Mouse (Mus musculus): ENCODE results near the gene Stx18. TPM values are rescaled to one million over a fixed set of nuclear protein-coding genes. Genes with fewer than 3 reads are reported as not detected.

Gene Stx18
- total RNA-seq, 2 experiments from 2014 or later: 2.9 to 6.0 TPM

DNA sequence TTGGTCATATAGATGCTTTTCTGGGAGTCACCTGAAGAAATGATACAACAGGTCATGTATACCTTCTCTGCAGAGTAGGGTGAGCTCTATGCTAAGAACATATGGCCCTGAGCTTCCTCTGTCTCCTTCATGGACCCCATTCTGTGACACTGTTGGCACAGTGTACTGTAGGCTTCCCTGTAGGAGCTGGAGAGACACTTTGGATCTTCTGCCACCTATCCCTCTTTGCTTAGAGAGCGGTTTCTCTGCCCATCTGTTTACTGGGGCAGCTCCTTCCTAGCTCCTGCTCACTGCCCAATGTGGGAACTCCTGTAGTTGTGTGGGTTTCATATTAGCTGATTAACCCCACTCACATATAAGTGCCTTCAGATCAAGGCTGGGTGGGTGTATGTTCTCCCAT lies 28.1 kb downstream of the Stx18 start:
- no peak for ATAC-seq (replicated peaks; ENCODE audit: low FRiP score, poor library complexity, severe bottlenecking)

DNA sequence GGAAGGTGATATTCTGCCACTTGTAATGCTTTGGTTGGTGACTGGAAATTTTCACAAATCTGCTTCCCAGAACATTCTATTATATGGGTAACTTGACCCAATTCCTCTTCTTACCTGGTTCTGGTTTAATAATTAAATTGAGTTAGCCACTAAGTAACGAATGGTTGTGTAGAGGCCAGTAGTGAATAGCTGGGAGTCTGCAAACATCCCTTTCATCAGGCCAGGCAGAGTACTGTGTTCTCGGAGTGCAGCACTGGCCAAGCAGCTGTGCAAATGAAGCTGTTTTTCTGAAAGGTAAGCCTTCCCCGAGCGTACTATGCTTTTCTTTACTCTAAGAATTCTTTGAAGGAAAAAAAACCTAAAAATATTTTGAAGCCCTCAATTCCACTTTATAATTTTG lies 37.8 kb downstream of the Stx18 start:
- no peak for ATAC-seq (replicated peaks; ENCODE audit: low FRiP score, poor library complexity, severe bottlenecking)

- ATAC-seq (replicated peaks; ENCODE audit: low FRiP score, poor library complexity, severe bottlenecking): no peak
These were observed 40.0 kb downstream of the Stx18 start for GRCm38 (mm10) chr5:38078575-38078974.

DNA sequence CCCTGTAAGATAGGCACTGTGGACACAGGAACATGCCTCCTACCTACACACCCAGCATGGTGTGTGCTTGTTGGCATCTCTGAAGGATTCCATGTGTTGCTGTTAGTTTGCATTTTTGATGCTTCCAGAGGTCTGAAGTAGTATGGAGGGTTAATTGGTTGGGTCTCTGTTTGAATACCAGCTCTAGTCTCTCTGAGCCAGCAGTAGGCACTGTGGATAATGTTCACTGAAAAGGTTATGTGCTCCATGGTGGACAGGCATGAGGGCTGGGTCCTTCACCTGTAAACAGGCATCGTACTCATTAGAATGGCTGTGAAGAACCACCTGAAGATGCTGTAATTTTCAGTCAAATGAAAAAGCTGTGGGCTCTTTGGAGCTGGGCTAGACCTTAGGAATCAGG lies 41.9 kb downstream of the Stx18 start:
- ATAC-seq (replicated peaks; ENCODE audit: low FRiP score, poor library complexity, severe bottlenecking): no peak

DNA sequence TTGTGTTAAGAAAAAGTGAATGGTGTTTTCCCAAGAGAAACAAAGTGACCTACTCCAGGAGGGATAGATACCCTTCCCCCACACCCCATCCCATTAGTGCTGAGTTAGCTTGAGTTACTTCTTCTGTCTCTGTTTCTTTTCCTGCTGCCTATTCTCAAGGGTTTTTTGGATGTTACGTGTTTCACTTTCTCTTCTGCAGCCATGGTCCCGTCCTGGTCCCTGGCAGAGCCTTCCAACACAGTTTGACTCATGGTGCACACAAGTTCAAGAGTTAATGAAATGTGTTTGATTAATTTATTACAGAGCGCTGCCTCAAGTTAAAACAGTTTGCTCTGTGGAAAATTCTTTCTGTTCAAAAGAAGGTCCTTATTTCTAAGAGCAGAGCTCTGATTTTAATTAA lies 44.0 kb downstream of the Stx18 start:
- ATAC-seq (replicated peaks; ENCODE audit: low FRiP score, poor library complexity, severe bottlenecking): no peak

DNA sequence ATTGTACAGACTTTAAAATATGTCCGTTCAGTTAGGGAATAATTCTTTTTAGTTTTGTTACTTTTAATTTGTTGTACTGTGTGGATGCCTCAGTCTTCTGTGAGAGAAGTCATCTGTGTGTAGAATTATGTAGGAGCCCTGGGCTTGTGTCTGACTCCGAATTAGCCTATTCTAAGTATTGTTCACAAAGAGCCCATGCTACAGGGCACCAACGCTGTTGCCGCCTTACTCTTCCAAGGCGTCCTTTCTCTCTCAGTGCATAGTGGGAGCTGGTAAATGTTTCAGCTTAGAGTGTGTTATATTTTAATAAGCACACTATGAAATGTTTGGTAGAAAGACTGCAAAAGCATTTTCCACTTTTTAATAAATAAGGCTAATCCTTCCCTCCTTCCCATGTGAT lies 44.8 kb downstream of the Stx18 start:
- no peak for ATAC-seq (replicated peaks; ENCODE audit: low FRiP score, poor library complexity, severe bottlenecking)

- ATAC-seq (replicated peaks; ENCODE audit: low FRiP score, poor library complexity, severe bottlenecking): no peak
These were observed 46.1 kb downstream of the Stx18 start for GRCm38 (mm10) chr5:38084616-38085015.

DNA sequence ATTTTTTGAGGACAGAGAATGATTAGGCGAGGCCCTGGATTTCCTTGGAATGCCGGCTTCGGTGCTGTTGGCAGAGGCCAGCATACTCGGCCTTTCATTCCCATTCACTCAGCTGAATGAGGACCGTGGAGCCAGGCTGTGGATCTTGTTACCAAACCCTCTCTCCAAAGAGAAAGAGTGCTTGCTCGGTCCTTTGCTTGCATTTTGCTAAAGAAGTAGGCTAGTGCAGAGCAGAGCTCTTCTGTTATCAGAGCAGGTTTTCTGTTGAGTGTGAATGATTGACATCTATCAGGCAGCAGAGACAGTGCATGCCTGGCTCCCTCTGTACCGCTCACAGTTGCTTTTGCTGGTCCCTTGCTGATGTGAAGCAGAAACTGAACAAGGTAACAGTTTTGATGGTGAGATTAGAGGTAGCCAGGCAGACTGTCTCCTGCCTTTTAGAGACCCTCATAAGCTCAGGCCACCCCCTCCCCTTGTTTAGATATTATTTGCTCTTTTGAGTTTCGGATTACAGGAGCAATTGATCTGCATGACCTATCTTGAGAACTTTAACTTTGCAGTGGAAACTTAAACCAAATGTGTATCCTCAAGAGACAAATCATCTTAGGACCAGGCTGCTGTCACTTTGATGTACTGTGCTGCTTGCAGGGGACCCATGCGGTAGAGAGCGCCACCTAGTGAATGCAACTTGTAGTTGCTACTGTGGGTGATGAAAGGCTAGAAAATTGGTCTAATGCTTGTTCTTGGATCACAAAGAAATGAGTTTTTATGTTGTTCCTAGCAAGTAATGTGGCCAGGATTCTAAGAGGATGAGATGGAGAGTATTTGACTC lies 47.2 kb downstream of the Stx18 start:
- ATAC-seq (replicated peaks; ENCODE audit: low FRiP score, poor library complexity, severe bottlenecking): no peak

DNA sequence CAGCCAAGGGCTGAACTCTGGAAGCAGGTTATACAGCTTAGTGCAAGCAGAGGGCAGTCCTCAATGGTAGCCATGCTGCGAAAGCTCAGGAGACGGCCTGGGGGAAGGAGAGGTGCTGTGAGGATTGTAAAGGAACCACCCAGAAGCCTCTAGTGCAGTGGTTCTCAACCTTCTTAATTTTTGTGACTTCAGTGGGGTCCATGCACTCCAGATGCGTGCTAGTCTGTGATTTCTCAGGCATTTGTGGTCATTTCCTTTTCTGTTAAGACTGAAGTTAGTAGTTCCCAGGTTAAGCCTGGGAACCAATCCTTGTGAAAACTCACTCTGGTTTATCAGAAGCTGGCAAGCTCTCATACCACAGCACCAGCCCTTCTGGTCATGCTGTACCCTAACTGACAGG lies 51.6 kb downstream of the Stx18 start:
- no peak for ATAC-seq (replicated peaks; ENCODE audit: low FRiP score, poor library complexity, severe bottlenecking)

DNA sequence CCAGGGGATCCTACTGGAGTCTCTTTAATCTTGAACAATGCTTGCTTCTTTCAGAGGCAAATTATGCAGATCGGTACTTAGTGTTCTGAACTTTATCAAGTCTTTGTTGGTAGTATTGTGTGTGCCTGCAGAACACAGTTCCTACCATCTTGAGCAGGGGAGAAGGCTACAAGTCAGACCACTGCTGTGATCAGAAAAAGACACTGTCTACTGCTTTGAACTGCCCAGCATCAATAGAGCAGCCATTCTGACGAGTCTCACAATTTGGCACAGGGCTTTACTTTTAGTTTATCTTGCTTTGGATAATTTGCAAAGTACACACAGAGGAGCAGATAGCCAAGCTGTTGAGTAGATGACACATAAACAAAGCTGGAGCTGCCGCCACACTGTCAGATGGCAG lies 52.0 kb downstream of the Stx18 start:
- ATAC-seq (replicated peaks; ENCODE audit: low FRiP score, poor library complexity, severe bottlenecking): no peak

GRCm38 (mm10) chr5:38091046-38091965 lies 52.8 kb downstream of the Stx18 start:
- 0 out of 2 replicates have a peak, but pooled peaks have one; percentile 76 for ATAC-seq (replicated peaks; ENCODE audit: low FRiP score, poor library complexity, severe bottlenecking)

DNA sequence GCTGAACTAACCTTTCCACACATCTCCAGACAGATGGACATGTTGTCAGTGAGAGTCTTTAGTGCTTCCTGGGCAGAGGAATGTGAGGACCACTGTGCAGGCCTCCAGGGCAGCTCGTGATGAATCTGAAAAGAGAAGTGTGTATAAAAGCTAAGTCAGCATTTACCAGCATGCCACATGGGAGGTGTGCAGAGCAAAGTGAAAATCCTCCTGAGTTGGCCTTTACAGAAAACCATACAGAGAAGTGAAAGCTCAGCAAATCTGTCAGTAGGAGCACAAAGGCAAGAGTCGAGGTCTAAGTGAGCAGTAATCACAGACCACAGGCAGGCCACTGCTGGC lies 53.4 kb downstream of the Stx18 start:
- no peak for ATAC-seq (replicated peaks; ENCODE audit: low FRiP score, poor library complexity, severe bottlenecking)

- ATAC-seq (replicated peaks; ENCODE audit: low FRiP score, poor library complexity, severe bottlenecking): no peak
These were observed 55.8 kb downstream of the Stx18 start for GRCm38 (mm10) chr5:38094331-38094730.

GRCm38 (mm10) chr5:38097501-38098093 lies 59.1 kb downstream of the Stx18 start:
- ATAC-seq (replicated peaks; ENCODE audit: low FRiP score, poor library complexity, severe bottlenecking): no peak

- ATAC-seq (replicated peaks; ENCODE audit: low FRiP score, poor library complexity, severe bottlenecking): no peak
These were observed 60.7 kb downstream of the Stx18 start for GRCm38 (mm10) chr5:38099139-38099676.

DNA sequence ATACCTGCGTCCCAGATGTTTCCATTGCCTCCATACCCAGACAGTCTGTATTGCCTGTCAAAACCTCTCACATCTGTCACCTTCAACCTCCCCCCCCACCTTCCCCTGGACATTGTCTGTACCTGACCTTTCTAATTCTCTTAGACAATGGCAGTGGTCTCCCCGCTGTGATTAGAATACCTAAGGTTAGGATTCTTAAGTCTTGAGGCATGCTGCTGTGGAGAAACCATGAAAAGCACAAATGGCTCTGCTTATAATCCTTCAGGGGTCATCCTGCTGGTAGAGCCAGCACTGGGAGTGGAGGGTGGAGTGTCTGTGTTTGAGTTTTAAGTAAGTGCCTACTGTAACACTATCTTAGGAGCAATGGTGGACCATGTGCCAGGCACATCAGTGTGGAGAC lies 64.4 kb downstream of the Stx18 start:
- ATAC-seq (replicated peaks; ENCODE audit: low FRiP score, poor library complexity, severe bottlenecking): no peak

DNA sequence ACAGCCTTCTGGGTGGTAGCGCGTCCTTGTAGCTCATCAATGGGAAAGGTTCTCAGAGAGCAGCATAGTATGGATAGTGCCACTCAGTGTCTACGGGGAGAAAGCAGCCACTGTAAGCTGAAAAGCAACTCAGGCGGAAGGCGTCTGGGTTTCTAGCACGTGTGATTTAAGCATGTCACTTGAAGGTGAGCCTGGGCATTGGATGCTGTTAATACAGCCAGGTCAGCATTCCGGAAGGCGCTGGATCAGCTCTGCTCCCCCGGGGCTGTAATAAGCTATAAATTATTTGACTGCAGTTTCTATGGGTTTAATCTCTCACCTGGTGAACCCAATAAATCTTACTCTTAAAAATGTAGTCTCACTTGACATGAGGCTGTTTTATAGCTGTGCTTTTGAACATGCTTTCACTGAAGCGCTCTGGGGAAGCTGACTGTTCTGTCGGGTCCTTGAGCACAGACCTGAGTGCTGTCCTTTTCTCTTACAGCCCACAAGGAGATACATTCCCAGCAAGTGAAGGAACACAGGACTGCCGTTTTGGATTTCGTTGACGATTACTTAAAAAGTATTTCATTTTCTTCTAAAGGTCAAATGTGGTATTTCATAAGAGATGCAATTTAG lies 67.6 kb downstream of the Stx18 start:
- no peak for ATAC-seq (replicated peaks; ENCODE audit: low FRiP score, poor library complexity, severe bottlenecking)

DNA sequence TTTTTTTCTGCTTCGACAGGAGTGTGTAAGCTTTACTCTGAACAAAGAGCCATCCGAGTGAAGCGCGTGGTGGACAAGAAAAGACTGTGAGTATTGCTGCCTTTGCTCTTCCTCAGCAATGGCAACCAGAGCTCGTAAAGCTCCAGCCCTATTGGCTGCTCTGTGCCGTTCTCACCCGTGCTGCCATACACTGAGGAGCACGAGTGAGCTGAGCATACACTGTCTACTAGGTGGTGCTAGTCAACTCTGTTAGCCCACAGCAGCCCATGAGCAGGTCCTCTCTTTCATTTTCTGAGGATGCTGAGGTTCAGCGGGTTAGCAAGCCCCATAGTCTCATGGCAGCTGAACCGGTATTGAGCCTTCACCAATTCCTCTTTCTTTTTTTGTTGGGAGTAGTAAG lies 68.3 kb downstream of the Stx18 start:
- no peak for ATAC-seq (replicated peaks; ENCODE audit: low FRiP score, poor library complexity, severe bottlenecking)

GRCm38 (mm10) chr5:38114526-38114925 lies 76.0 kb downstream of the Stx18 start:
- ATAC-seq (replicated peaks; ENCODE audit: low FRiP score, poor library complexity, severe bottlenecking): no peak

DNA sequence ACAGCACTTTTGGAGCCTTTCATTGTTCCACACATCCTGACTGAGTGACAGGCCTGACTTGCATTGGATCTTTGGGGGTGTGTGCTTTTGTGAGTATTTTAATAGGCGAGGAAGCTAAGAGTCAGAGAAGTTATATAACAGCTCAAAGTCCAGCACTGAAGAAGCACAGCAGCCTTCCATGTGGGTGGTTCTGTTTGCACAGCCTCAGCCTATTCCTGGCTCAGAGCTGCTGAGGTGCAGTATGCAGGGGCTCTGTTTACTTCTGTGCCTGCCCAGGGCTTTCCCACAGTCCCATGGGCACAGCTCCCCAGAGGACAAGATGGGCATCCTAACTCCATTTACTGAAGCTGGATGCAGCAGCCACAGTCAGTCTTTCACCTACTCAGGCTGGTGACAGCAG lies 78.5 kb downstream of the Stx18 start:
- ATAC-seq (replicated peaks; ENCODE audit: low FRiP score, poor library complexity, severe bottlenecking): no peak

Data from erythroblast, adult 5-6 weeks (primary cell).